Mouse (Mus musculus): ENCODE data around the gene Srrt. TPM values are rescaled to one million over a fixed set of nuclear protein-coding genes. Genes with fewer than 3 reads are reported as not detected.

Srrt gene
- polyA plus RNA-seq, 1 experiment from 2014 or later, result 68.0 TPM

DNA sequence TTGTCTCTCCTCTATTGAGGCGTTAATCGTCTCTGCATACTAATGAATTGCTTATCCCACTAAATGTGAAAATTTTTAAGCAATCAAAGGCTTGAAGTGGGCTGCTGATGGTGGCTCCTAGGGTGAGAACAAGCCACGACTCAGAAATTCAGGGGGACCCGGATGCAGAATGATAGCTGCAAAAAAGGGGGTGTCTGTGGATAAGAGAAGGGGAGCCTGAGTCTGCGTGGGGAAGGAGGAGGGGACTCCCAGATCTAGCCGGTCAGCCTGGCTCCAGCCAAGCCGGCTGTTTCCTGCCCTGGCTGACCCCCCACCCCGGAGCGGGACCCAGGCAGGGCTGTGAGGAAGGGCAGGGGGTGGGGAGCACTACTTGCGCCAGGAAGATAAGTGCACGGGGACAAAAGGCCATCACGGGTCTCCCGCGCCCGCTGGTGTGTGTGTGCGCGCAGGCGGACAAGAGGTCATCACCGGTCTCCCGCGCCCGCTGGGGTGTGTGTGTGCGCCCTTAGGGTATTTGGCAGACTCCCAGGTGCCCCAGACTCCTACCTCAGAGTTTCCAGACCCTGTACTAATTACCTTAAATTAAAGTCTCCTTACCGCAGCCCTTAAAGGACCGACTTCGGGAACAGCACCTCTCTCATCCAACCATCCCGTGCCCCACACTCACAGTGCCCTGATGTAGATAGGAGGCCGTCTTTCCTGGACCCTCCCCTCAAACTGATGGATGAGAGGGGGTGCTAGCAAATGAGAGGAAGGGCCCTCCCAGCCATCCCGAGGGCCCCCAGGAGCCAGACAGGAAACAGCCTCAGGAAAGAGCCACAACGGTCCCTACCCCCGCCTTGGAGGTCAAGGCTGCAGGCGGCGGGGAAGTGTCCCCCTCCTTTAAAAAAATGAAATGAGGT lies 41.3 kb upstream of the Srrt start:
- no peaks in the 10 kb centered on the region for H3K36me3 ChIP-seq (ENCODE audit: control insufficient read depth, insufficient read depth)
- H3K9ac ChIP-seq (ENCODE audit: low read depth, low read length), result no peak overlapping the region
- peak overlapping the region; percentile 45 for H3K4me2 ChIP-seq (ENCODE audit: low read depth, low read length)
- peak overlapping the region; percentile 19 for H3K4me3 ChIP-seq (ENCODE audit: low read depth, low read length)
- H3K27ac ChIP-seq (ENCODE audit: low read length), result peak overlapping the region; percentile 57
- ATAC-seq (ENCODE audit: low read depth), result peak; percentile 52
- no peaks in the 10 kb centered on the region for H3K9me3 ChIP-seq (replicated peaks; ENCODE audit: control insufficient read depth, low read length)
- H3K27me3 ChIP-seq (ENCODE audit: control insufficient read depth, insufficient read depth, low read depth, low read length), result peaks cover 47% of the 10 kb centered on the region
- H3K4me1 ChIP-seq (ENCODE audit: control insufficient read depth, low read depth, low read length), result peaks cover 4% of the 10 kb centered on the region
- WGBS (ENCODE audit: insufficient replicate concordance), result 2% methylated on average over 33 of the region's 33 CpGs

DNA sequence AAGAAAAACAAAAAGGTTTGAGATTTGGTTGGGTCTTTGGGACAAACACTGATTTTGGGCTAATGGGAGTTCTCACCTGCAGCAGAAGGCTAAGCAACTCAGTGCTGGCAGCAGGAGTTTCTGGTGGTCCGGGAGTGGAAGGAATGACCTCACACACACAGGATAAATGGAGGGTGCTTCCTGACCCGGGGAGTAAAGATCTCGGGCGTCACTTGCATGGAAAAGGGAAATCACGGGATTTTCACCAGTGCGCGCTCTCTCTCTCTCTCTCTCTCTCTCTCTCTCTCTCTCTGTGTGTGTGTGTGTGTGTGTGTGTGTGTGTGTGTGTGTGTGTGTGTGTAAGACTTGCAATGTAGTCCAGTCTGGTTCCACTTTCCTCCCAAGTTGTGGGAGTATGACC lies 40.4 kb upstream of the Srrt start:
- peaks cover 4% of the 10 kb centered on the region for H3K4me1 ChIP-seq (ENCODE audit: control insufficient read depth, low read depth, low read length)
- no peak overlapping the region for H3K4me2 ChIP-seq (ENCODE audit: low read depth, low read length)
- 34% methylated on average over 7 of the region's 7 CpGs for WGBS (ENCODE audit: insufficient replicate concordance)
- H3K9me3 ChIP-seq (replicated peaks; ENCODE audit: control insufficient read depth, low read length), result no peaks in the 10 kb centered on the region
- peaks cover 47% of the 10 kb centered on the region for H3K27me3 ChIP-seq (ENCODE audit: control insufficient read depth, insufficient read depth, low read depth, low read length)
- no peaks in the 10 kb centered on the region for H3K36me3 ChIP-seq (ENCODE audit: control insufficient read depth, insufficient read depth)
- H3K9ac ChIP-seq (ENCODE audit: low read depth, low read length), result no peak overlapping the region
- H3K27ac ChIP-seq (ENCODE audit: low read length), result peak overlapping the region; percentile 41
- ATAC-seq (ENCODE audit: low read depth), result no peak
- H3K4me3 ChIP-seq (ENCODE audit: low read depth, low read length), result no peak overlapping the region

DNA sequence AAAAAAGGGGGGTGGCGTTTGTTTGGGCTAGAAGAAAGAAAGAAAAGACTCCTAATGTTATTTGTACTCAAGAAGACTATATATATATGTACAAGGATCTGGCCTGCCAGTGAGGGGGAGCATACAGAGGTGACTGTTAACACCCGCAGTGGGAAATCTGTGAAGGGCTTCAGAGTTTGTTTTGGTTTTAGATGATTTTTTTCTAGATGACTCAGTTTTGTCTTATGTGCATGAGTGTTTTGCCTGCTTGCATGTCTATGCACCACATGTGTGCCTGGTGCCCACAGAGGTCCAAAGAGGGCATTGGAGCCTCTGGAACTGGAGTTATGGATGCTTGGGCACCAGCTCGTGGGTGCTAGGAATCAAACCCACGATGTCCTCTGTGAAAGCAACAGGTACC lies 39.5 kb upstream of the Srrt start:
- Histone ChIP-seq H3K4me2 (ENCODE audit: low read depth, low read length) (no peak overlapping the region), H3K27ac (ENCODE audit: low read length) (peak overlapping the region; percentile 71), H3K9ac (ENCODE audit: low read depth, low read length) (no peak overlapping the region), H3K36me3 (ENCODE audit: control insufficient read depth, insufficient read depth) (no peaks in the 10 kb centered on the region), H3K4me1 (ENCODE audit: control insufficient read depth, low read depth, low read length) (peaks cover 4% of the 10 kb centered on the region), H3K9me3 (replicated peaks; ENCODE audit: control insufficient read depth, low read length) (no peaks in the 10 kb centered on the region), H3K27me3 (ENCODE audit: control insufficient read depth, insufficient read depth, low read depth, low read length) (peaks cover 47% of the 10 kb centered on the region), H3K4me3 (ENCODE audit: low read depth, low read length) (no peak overlapping the region)
- no peak for ATAC-seq (ENCODE audit: low read depth)
- 50% methylated on average over 4 of the region's 4 CpGs for WGBS (ENCODE audit: insufficient replicate concordance)

DNA sequence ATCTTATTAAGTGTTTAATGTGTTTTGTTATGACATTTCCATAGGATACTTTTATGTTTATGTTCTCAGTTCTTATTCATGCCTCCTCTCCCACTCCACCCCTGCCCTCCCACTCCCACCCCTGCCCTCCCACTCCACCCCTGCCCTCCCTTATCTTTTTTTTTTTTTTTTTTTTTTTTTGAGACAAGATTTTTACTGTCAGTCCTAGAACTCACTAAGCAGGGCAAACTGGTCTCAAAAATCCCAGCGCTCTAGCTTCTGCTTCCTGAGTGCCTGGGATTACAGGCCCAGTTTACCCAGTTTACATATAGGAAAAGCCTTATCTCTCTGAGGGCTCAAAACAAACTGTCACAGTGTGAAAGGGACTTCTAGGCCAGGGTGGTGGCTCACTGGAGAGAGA lies 38.9 kb upstream of the Srrt start:
- no peak overlapping the region for H3K4me3 ChIP-seq (ENCODE audit: low read depth, low read length)
- 64% methylated on average over 1 of the region's 1 CpGs for WGBS (ENCODE audit: insufficient replicate concordance)
- H3K36me3 ChIP-seq (ENCODE audit: control insufficient read depth, insufficient read depth), result no peaks in the 10 kb centered on the region
- peaks cover 4% of the 10 kb centered on the region for H3K4me1 ChIP-seq (ENCODE audit: control insufficient read depth, low read depth, low read length)
- no peak overlapping the region for H3K9ac ChIP-seq (ENCODE audit: low read depth, low read length)
- ATAC-seq (ENCODE audit: low read depth), result no peak
- no peaks in the 10 kb centered on the region for H3K9me3 ChIP-seq (replicated peaks; ENCODE audit: control insufficient read depth, low read length)
- H3K27ac ChIP-seq (ENCODE audit: low read length), result peak overlapping the region; percentile 71
- H3K27me3 ChIP-seq (ENCODE audit: control insufficient read depth, insufficient read depth, low read depth, low read length), result peaks cover 41% of the 10 kb centered on the region
- no peak overlapping the region for H3K4me2 ChIP-seq (ENCODE audit: low read depth, low read length)

DNA sequence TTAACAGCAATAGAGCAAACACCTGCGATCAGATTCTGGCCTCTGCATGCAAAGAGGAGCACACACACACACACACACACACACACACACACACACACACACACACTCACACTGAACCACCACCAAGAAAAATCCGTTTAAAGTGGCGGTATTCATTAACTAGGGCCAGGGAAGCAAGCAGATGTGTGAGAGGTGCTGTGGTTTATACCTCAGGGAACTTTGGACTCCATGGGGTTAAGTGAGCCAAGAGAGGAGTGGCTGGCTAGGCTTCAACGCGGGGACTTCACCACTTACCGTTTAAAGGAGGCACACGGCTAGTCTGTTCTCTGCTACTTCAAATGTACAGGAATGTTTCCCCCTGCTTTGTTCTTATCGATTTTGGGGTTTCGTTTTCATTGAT lies 38.3 kb upstream of the Srrt start:
- peaks cover 4% of the 10 kb centered on the region for H3K4me1 ChIP-seq (ENCODE audit: control insufficient read depth, low read depth, low read length)
- H3K36me3 ChIP-seq (ENCODE audit: control insufficient read depth, insufficient read depth), result no peaks in the 10 kb centered on the region
- H3K27ac ChIP-seq (ENCODE audit: low read length), result peak overlapping the region; percentile 71
- WGBS (ENCODE audit: insufficient replicate concordance), result 23% methylated on average over 9 of the region's 9 CpGs
- ATAC-seq (ENCODE audit: low read depth), result peak; percentile 61
- peaks cover 36% of the 10 kb centered on the region for H3K27me3 ChIP-seq (ENCODE audit: control insufficient read depth, insufficient read depth, low read depth, low read length)
- H3K4me2 ChIP-seq (ENCODE audit: low read depth, low read length), result no peak overlapping the region
- H3K9me3 ChIP-seq (replicated peaks; ENCODE audit: control insufficient read depth, low read length), result no peaks in the 10 kb centered on the region
- no peak overlapping the region for H3K4me3 ChIP-seq (ENCODE audit: low read depth, low read length)
- H3K9ac ChIP-seq (ENCODE audit: low read depth, low read length), result no peak overlapping the region

DNA sequence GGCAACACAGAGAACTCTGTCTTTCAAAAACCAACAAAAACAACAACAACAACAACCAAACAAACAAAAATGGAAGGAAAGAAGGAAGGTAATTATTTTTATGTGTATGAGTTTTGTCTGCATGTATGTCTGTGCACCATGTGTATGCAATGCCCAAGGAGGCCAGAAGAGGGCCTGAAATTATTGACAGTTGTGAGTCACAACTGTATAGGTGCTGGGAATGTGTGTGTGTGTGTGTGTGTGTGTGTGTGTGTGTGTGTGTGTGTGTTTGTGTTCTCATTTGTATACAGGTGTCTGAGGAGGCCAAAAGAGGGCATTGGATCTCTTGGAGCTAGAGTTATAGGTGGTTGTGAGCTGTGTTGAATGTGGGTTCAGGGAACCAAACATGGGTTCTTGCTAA lies 36.4 kb upstream of the Srrt start:
- Histone ChIP-seq H3K4me1 (ENCODE audit: control insufficient read depth, low read depth, low read length) (peaks cover 10% of the 10 kb centered on the region), H3K4me3 (ENCODE audit: low read depth, low read length) (no peak overlapping the region), H3K9me3 (replicated peaks; ENCODE audit: control insufficient read depth, low read length) (no peaks in the 10 kb centered on the region), H3K36me3 (ENCODE audit: control insufficient read depth, insufficient read depth) (no peaks in the 10 kb centered on the region), H3K9ac (ENCODE audit: low read depth, low read length) (no peak overlapping the region), H3K27ac (ENCODE audit: low read length) (no peak overlapping the region), H3K27me3 (ENCODE audit: control insufficient read depth, insufficient read depth, low read depth, low read length) (peaks cover 16% of the 10 kb centered on the region), H3K4me2 (ENCODE audit: low read depth, low read length) (no peak overlapping the region)
- no peak for ATAC-seq (ENCODE audit: low read depth)

DNA sequence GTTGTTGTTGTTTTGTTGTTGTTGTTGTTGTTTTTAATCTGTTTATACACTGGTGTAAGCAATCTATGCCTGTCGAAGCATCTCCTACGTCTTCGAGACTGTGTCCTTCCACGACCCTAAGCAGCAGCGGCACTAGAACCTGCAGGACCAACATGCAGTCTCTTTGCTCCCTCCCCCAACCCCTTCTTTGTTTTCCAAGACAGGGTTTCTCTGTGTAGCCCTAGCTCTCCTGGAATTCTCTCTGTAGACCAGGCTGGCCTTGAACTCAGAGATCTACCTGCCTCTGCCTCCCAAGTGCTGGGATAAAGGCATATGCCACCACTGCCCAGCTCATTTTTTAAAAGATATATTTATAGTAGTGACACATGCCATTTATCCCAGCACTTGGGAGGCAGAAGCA lies 35.9 kb upstream of the Srrt start:
- H3K4me2 ChIP-seq (ENCODE audit: low read depth, low read length), result no peak overlapping the region
- peaks cover 10% of the 10 kb centered on the region for H3K4me1 ChIP-seq (ENCODE audit: control insufficient read depth, low read depth, low read length)
- no peak overlapping the region for H3K9ac ChIP-seq (ENCODE audit: low read depth, low read length)
- H3K9me3 ChIP-seq (replicated peaks; ENCODE audit: control insufficient read depth, low read length), result no peaks in the 10 kb centered on the region
- no peak for ATAC-seq (ENCODE audit: low read depth)
- 74% methylated on average over 5 of the region's 5 CpGs for WGBS (ENCODE audit: insufficient replicate concordance)
- H3K4me3 ChIP-seq (ENCODE audit: low read depth, low read length), result no peak overlapping the region
- no peaks in the 10 kb centered on the region for H3K36me3 ChIP-seq (ENCODE audit: control insufficient read depth, insufficient read depth)
- H3K27me3 ChIP-seq (ENCODE audit: control insufficient read depth, insufficient read depth, low read depth, low read length), result peaks cover 12% of the 10 kb centered on the region
- no peak overlapping the region for H3K27ac ChIP-seq (ENCODE audit: low read length)

DNA sequence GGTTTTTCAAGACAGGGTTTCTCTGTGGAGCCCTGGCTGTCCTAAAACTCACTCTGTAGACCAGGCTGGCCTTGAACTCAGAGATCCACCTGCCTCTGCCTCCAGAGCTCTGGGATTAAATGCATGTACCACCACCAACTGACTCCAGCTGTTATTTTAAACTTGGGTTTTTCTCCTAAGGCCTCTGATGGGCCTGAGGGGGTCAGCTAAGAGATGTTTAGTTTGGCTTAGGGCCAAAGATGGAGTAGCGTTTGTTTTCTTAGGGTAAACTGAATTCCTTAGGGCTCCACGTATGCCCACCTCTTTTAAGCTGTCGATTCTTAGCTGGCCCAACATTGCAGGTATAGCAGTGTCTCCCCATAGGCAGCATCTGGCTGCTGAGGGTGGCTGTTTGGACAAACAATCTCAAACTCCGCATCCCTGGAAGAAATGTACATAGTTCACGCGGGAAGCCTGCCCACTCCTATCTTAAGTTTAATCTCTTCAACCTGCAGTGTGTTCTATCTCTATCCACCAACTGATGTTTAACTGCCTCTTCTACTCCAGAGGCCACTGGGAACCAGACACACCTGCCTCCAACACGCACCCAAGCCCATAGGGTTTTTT lies 35.0 kb upstream of the Srrt start:
- Histone ChIP-seq H3K9ac (ENCODE audit: low read depth, low read length) (no peak overlapping the region), H3K27me3 (ENCODE audit: control insufficient read depth, insufficient read depth, low read depth, low read length) (peaks cover 3% of the 10 kb centered on the region; the same call in 1 of the 2 replicates), H3K9me3 (replicated peaks; ENCODE audit: control insufficient read depth, low read length) (no peaks in the 10 kb centered on the region), H3K4me1 (ENCODE audit: control insufficient read depth, low read depth, low read length) (peaks cover 11% of the 10 kb centered on the region), H3K4me2 (ENCODE audit: low read depth, low read length) (no peak overlapping the region), H3K4me3 (ENCODE audit: low read depth, low read length) (no peak overlapping the region), H3K36me3 (ENCODE audit: control insufficient read depth, insufficient read depth) (no peaks in the 10 kb centered on the region), H3K27ac (ENCODE audit: low read length) (no peak overlapping the region)
- WGBS (ENCODE audit: insufficient replicate concordance), result 60% methylated on average over 7 of the region's 7 CpGs
- no peak for ATAC-seq (ENCODE audit: low read depth)

DNA sequence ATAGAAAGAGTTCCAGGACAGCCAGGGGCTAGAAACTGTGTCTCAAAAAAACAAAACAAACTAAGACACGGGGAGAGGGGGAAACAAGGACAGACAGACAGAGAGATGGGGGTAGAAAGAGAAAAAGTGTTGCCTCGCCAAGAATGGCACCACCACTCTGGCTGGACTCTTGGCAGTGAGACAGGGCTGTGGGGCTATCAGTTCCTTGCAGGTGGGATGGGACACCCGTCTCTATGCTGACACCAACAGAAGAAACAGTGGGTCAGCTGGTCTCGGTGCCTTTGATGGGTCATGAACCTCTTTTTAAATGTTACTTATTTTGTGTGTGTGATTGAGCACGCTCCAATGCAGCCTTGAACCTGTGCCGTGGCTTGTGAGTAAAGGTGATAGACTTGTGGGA lies 32.7 kb upstream of the Srrt start:
- no peak overlapping the region for H3K4me3 ChIP-seq (ENCODE audit: low read depth, low read length)
- H3K27ac ChIP-seq (ENCODE audit: low read length), result no peak overlapping the region
- no peaks in the 10 kb centered on the region for H3K9me3 ChIP-seq (replicated peaks; ENCODE audit: control insufficient read depth, low read length)
- peaks cover 10% of the 10 kb centered on the region for H3K4me1 ChIP-seq (ENCODE audit: control insufficient read depth, low read depth, low read length)
- 51% methylated on average over 6 of the region's 6 CpGs for WGBS (ENCODE audit: insufficient replicate concordance)
- H3K9ac ChIP-seq (ENCODE audit: low read depth, low read length), result no peak overlapping the region
- H3K27me3 ChIP-seq (ENCODE audit: control insufficient read depth, insufficient read depth, low read depth, low read length), result no peaks in the 10 kb centered on the region
- no peaks in the 10 kb centered on the region for H3K36me3 ChIP-seq (ENCODE audit: control insufficient read depth, insufficient read depth)
- no peak for ATAC-seq (ENCODE audit: low read depth)
- no peak overlapping the region for H3K4me2 ChIP-seq (ENCODE audit: low read depth, low read length)

All from liver, embryonic 16.5 days (tissue).